Mouse (Mus musculus): Measurements from ENCODE around the gene Large2. TPM values are rescaled to one million over a fixed set of nuclear protein-coding genes. Genes with fewer than 3 reads are reported as not detected.

Large2 gene
- polyA plus RNA-seq, 1 experiment from 2014 or later, result 2.7 TPM

GRCm38 (mm10) chr2:92370821-92371805 lies 3.6 kb downstream of the Large2 start:
- H3K36me3 ChIP-seq (replicated peaks; ENCODE audit: insufficient read depth, low read length), result no peaks in the 10 kb centered on the region
- H3K27ac ChIP-seq (ENCODE audit: low read depth), result 0 out of 2 replicates have a peak overlapping the region, but pooled peaks have one; percentile 6
- peak overlapping the region; percentile 51 for H3K4me3 ChIP-seq (ENCODE audit: low read depth, low read length)
- peak overlapping the region; percentile 65 for H3K9ac ChIP-seq (replicated peaks)
- ATAC-seq (peak; percentile 15; the same call in 1 of the 2 replicates), DNase-seq (peak; percentile 81)
- peak overlapping the region; percentile 82 for H3K4me2 ChIP-seq (ENCODE audit: low read depth, low read length)
- H3K27me3 ChIP-seq (ENCODE audit: insufficient read depth, low read length), result peaks cover 20% of the 10 kb centered on the region
- WGBS (ENCODE audit: insufficient replicate concordance), result 10% methylated on average over 40 of the region's 45 CpGs
- no peaks in the 10 kb centered on the region for H3K9me3 ChIP-seq (ENCODE audit: low read length)
- TF ChIP-seq CTCF (IDR thresholded peaks at IDR 0.05; ENCODE audit: low read depth) (no peak), EP300 (IDR thresholded peaks at IDR 0.05; ENCODE audit: low read depth) (no peak)
- peaks cover 19% of the 10 kb centered on the region for H3K4me1 ChIP-seq (ENCODE audit: insufficient read depth)

- ATAC-seq (no peak), DNase-seq (no peak)
- no peaks in the 10 kb centered on the region for H3K9me3 ChIP-seq (ENCODE audit: low read length)
- no peak for TF ChIP-seq EP300 (IDR thresholded peaks at IDR 0.05; ENCODE audit: low read depth)
- no peak for TF ChIP-seq CTCF (IDR thresholded peaks at IDR 0.05; ENCODE audit: low read depth)
- peaks cover 20% of the 10 kb centered on the region for H3K27me3 ChIP-seq (ENCODE audit: insufficient read depth, low read length)
- no peak overlapping the region for H3K27ac ChIP-seq (ENCODE audit: low read depth)
- H3K36me3 ChIP-seq (replicated peaks; ENCODE audit: insufficient read depth, low read length), result no peaks in the 10 kb centered on the region
- H3K4me1 ChIP-seq (ENCODE audit: insufficient read depth), result peaks cover 15% of the 10 kb centered on the region
- H3K4me2 ChIP-seq (ENCODE audit: low read depth, low read length), result peak overlapping the region; percentile 82
- peak overlapping the region; percentile 51 for H3K4me3 ChIP-seq (ENCODE audit: low read depth, low read length)
- H3K9ac ChIP-seq (replicated peaks), result peak overlapping the region; percentile 65
- WGBS (ENCODE audit: insufficient replicate concordance), result 14% methylated on average over 19 of the region's 19 CpGs
Measured at GRCm38 (mm10) chr2:92370375-92370774, 4.3 kb downstream of the Large2 start.

- 45% methylated on average over 20 of the region's 20 CpGs for WGBS (ENCODE audit: insufficient replicate concordance)
- Histone ChIP-seq H3K27me3 (ENCODE audit: insufficient read depth, low read length) (peaks cover 20% of the 10 kb centered on the region), H3K4me3 (ENCODE audit: low read depth, low read length) (no peak overlapping the region), H3K4me2 (ENCODE audit: low read depth, low read length) (no peak overlapping the region), H3K36me3 (replicated peaks; ENCODE audit: insufficient read depth, low read length) (no peaks in the 10 kb centered on the region), H3K9ac (replicated peaks) (no peak overlapping the region), H3K9me3 (ENCODE audit: low read length) (no peaks in the 10 kb centered on the region), H3K27ac (ENCODE audit: low read depth) (no peak overlapping the region), H3K4me1 (ENCODE audit: insufficient read depth) (peaks cover 10% of the 10 kb centered on the region)
- peak; percentile 64 for DNase-seq
- peak; percentile 62 for ATAC-seq
- TF ChIP-seq CTCF (IDR thresholded peaks at IDR 0.05; ENCODE audit: low read depth), result no peak
- TF ChIP-seq EP300 (IDR thresholded peaks at IDR 0.05; ENCODE audit: low read depth), result no peak
Measured at GRCm38 (mm10) chr2:92367383-92368029, 7.2 kb downstream of the Large2 start.

DNA sequence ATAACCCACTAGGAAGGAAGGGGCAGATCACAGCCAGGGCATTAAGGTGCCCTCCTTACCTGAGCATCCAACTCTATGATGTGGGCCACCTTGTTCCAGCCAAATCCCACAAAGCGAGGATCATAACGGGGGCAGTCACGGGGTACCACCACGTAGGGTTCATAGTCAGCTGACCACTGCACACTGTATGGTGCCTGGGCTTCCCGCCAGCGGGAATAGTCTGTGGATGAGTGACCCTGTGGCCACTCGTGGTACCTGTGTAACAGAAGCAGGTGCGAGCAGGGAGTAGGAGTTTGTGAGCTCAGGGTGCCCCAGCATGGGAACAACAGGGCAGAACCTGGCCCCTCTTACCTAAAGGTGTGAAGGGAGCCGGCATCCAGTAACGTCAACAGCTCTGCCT lies 9.1 kb downstream of the Large2 start:
- Histone ChIP-seq H3K4me3 (ENCODE audit: low read depth, low read length) (no peak overlapping the region), H3K27me3 (ENCODE audit: insufficient read depth, low read length) (peaks cover 12% of the 10 kb centered on the region), H3K9ac (replicated peaks) (no peak overlapping the region), H3K4me1 (ENCODE audit: insufficient read depth) (no peaks in the 10 kb centered on the region; the same call in none of the 2 replicates), H3K36me3 (replicated peaks; ENCODE audit: insufficient read depth, low read length) (peaks cover 6% of the 10 kb centered on the region; the same call in 1 of the 2 replicates), H3K9me3 (ENCODE audit: low read length) (no peaks in the 10 kb centered on the region), H3K4me2 (ENCODE audit: low read depth, low read length) (no peak overlapping the region), H3K27ac (ENCODE audit: low read depth) (no peak overlapping the region)
- ATAC-seq (no peak), DNase-seq (no peak)
- 82% methylated on average over 10 of the region's 10 CpGs for WGBS (ENCODE audit: insufficient replicate concordance)
- no peak for TF ChIP-seq EP300 (IDR thresholded peaks at IDR 0.05; ENCODE audit: low read depth)
- no peak for TF ChIP-seq CTCF (IDR thresholded peaks at IDR 0.05; ENCODE audit: low read depth)

DNA sequence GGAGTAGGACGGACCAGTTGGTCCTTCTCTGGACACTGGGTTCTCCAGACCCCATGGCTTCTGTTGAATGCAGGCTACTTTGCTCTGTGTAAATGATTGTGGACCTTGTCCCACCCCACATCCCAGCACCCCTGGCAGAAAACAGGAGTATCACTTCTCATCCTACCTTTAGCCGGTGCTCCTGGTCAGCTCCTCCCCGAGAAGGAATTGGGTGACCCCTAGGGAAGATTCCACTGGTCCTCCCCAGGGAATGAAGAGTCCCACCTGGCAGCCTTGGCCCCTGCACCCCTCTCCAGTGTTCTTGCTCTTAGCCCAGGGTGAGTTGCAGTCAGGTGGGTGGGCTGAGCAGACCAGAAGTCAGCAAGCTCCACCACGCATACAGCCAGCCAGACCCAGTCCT lies 10.6 kb downstream of the Large2 start:
- H3K27me3 ChIP-seq (ENCODE audit: insufficient read depth, low read length), result 0 out of 2 replicates have a peak, but pooled peaks cover 3% of the 10 kb centered on the region
- ATAC-seq (no peak), DNase-seq (no peak)
- H3K9ac ChIP-seq (replicated peaks), result no peak overlapping the region
- H3K27ac ChIP-seq (ENCODE audit: low read depth), result no peak overlapping the region
- WGBS (ENCODE audit: insufficient replicate concordance), result 86% methylated on average over 4 of the region's 4 CpGs
- no peak overlapping the region for H3K4me3 ChIP-seq (ENCODE audit: low read depth, low read length)
- TF ChIP-seq CTCF (IDR thresholded peaks at IDR 0.05; ENCODE audit: low read depth), result no peak
- no peak for TF ChIP-seq EP300 (IDR thresholded peaks at IDR 0.05; ENCODE audit: low read depth)
- H3K4me1 ChIP-seq (ENCODE audit: insufficient read depth), result no peaks in the 10 kb centered on the region; the same call in 1 of the 2 replicates
- no peak overlapping the region for H3K4me2 ChIP-seq (ENCODE audit: low read depth, low read length)
- no peaks in the 10 kb centered on the region for H3K9me3 ChIP-seq (ENCODE audit: low read length)
- H3K36me3 ChIP-seq (replicated peaks; ENCODE audit: insufficient read depth, low read length), result peaks cover 17% of the 10 kb centered on the region
